Mouse (Mus musculus) forebrain, embryonic 11.5 days (tissue): ENCODE measurements at regions not wholly inside any gene's neighbourhood (a gene's known extent, or its start where the extent isn't known, plus 50 kb on each side); places are given as distances from the start of the nearest gene placed in this dataset.

ENCODE experiments used
- ATAC-seq: fragments of 200-750 bp; cut with Nextera tagmentation; replicated peaks from 2 replicates; pipeline ENCODE4 v1.8.0; 2017; ENCODE audit warnings: moderate TSS enrichment; ENCODE audit not compliant: low FRiP score
- DNase-seq: peaks from one replicate; pipeline ENCODE4 v3.0.0-alpha.2; 2017; ENCODE audit warnings: low spot score
- H3K27ac ChIP-seq: fragments of 300-500 bp; sonication (generic); 2 replicates; pipeline ENCODE4 v1.5.1; 2014; ENCODE audit warnings: low read depth, low read length
- H3K27me3 ChIP-seq: fragments of 300-500 bp; sonication (generic); 2 replicates; pipeline ENCODE4 v1.6.1; 2014; ENCODE audit warnings: mild to moderate bottlenecking, low read length, mixed read lengths; ENCODE audit not compliant: control insufficient read depth, insufficient read depth
- H3K36me3 ChIP-seq: fragments of 300-500 bp; sonication (generic); 2 replicates; pipeline ENCODE4 v1.6.1; 2014; ENCODE audit warnings: mild to moderate bottlenecking, low read length, moderate library complexity, mixed read lengths; ENCODE audit not compliant: control insufficient read depth, insufficient read depth
- H3K4me1 ChIP-seq: fragments of 300-500 bp; sonication (generic); replicated peaks from 2 replicates; pipeline ENCODE4 v1.6.1; 2014; ENCODE audit warnings: low read length, mixed read lengths; ENCODE audit not compliant: control insufficient read depth, insufficient read depth
- H3K4me2 ChIP-seq: fragments of 300-500 bp; sonication (generic); 2 replicates; pipeline ENCODE4 v1.6.1; 2014; ENCODE audit warnings: low read depth, mild to moderate bottlenecking, low read length, moderate library complexity, mixed read lengths; ENCODE audit not compliant: severe bottlenecking
- H3K4me3 ChIP-seq: fragments of 300-500 bp; sonication (generic); 2 replicates; pipeline ENCODE4 v1.5.1; 2014; ENCODE audit warnings: low read depth, low read length
- H3K9ac ChIP-seq: fragments of 300-500 bp; sonication (generic); 2 replicates; pipeline ENCODE4 v1.6.1; 2014; ENCODE audit warnings: low read length
- H3K9me3 ChIP-seq: fragments of 300-500 bp; sonication (generic); 2 replicates; pipeline ENCODE4 v1.6.1; 2016; ENCODE audit warnings: low read length, mixed read lengths; ENCODE audit not compliant: control insufficient read depth
- WGBS: fragments of 180-500 bp; shearing (Covaris S2); extraction: QIAGEN DNeasy Blood & Tissue Kit; methylation state at CpG from one replicate; pipeline ENCODE4 v1.1.7; 2014; 5-methylcytosine and 5-hydroxymethylcytosine counted together

GRCm38 (mm10) chr10:106058050-106058449 lies 216.9 kb upstream of the Mettl25 start:
- Histone ChIP-seq H3K27me3 (no peaks in the 10 kb centered on the region), H3K9me3 (no peaks in the 10 kb centered on the region), H3K27ac (no peak overlapping the region), H3K4me3 (no peak overlapping the region), H3K9ac (no peak overlapping the region), H3K36me3 (no peaks in the 10 kb centered on the region), H3K4me1 (no peaks in the 10 kb centered on the region), H3K4me2 (no peak overlapping the region)
- WGBS = 93% methylated on average over 5 of the region's 5 CpGs
- ATAC-seq (no peak), DNase-seq (no peak)

- H3K9ac ChIP-seq = no peak overlapping the region
- no peaks in the 10 kb centered on the region for H3K4me1 ChIP-seq
- no peak overlapping the region for H3K27ac ChIP-seq
- WGBS = 96% methylated on average over 1 of the region's 1 CpGs
- no peaks in the 10 kb centered on the region for H3K9me3 ChIP-seq
- no peak overlapping the region for H3K4me3 ChIP-seq
- no peaks in the 10 kb centered on the region for H3K27me3 ChIP-seq
- no peaks in the 10 kb centered on the region for H3K36me3 ChIP-seq
- DNase-seq = no peak
- no peak overlapping the region for H3K4me2 ChIP-seq
- ATAC-seq = no peak
These were observed 197.3 kb upstream of the Mettl25 start for GRCm38 (mm10) chr10:106038497-106038896.

DNA sequence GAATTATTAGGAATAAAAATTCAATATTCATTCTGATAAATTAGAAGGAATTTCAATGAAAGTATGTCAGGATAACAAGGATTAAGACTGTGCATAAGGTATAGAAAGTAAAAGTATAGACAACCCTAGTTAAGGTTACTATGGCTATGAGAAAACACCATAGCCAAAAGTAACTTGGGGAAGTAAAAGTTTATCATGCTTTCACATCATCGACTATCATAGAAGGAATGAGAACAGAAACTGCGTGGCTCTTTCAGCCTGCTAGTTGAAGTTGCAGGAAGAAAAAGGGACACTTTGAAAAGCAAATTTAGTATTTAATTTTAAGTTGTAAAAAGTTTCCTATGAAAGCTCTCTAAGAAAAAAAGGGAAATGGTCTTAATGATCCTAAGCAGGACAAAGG lies 196.9 kb upstream of the Mettl25 start:
- DNase-seq (no peak), ATAC-seq (no peak)
- 93% methylated on average over 2 of the region's 2 CpGs for WGBS
- no peaks in the 10 kb centered on the region for H3K36me3 ChIP-seq
- no peak overlapping the region for H3K4me2 ChIP-seq
- H3K4me1 ChIP-seq = no peaks in the 10 kb centered on the region
- H3K4me3 ChIP-seq = no peak overlapping the region
- no peaks in the 10 kb centered on the region for H3K9me3 ChIP-seq
- no peak overlapping the region for H3K9ac ChIP-seq
- H3K27me3 ChIP-seq = no peaks in the 10 kb centered on the region
- H3K27ac ChIP-seq = no peak overlapping the region

DNA sequence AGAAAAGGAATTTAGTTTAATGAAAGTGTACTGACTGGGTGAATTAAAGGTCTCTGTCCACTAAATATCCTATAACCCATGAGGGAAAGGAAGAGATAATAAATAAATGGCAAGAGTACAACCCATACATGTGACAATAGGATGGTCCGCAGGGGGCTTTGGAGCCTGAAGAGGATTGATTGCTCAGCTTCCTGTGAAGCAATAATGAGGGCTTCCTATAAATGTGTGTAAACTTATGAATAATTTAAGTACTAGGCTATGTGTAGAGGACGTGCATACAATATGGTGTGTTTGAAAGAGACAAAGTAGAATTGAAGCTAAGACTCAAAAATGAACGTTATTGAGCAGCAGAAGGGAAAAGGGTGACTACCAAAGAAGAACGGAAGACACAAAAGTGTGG lies 192.2 kb upstream of the Mettl25 start:
- DNase-seq = no peak
- 75% methylated on average over 4 of the region's 4 CpGs for WGBS
- Histone ChIP-seq H3K4me2 (no peak overlapping the region), H3K27ac (no peak overlapping the region), H3K9me3 (no peaks in the 10 kb centered on the region), H3K4me3 (no peak overlapping the region), H3K27me3 (no peaks in the 10 kb centered on the region), H3K4me1 (no peaks in the 10 kb centered on the region), H3K9ac (no peak overlapping the region), H3K36me3 (no peaks in the 10 kb centered on the region)
- no peak for ATAC-seq

DNA sequence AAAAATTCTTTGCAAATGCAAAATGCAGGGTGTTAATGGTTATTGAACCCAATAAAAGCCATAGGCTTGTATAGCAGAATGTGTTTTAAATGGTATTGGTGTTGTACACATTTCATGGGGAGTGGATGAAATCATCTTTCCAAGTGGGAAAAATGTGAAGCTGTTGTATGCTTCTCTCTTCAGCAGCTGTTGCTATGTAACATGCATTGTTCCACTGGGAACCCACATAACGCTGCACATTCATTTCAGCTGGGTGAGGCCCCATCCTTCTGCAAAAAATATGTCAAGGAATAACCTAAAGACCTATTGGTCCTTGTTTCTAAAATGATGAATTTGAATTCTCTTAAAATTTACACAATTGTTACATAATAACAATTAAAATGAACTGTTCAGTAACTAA lies 183.5 kb upstream of the Mettl25 start:
- Histone ChIP-seq H3K4me3 (no peak overlapping the region), H3K9ac (no peak overlapping the region), H3K27ac (no peak overlapping the region), H3K4me2 (no peak overlapping the region), H3K4me1 (peaks cover 2% of the 10 kb centered on the region; the same call in 1 of the 2 replicates), H3K36me3 (no peaks in the 10 kb centered on the region), H3K27me3 (no peaks in the 10 kb centered on the region), H3K9me3 (no peaks in the 10 kb centered on the region)
- WGBS = 67% methylated on average over 1 of the region's 1 CpGs
- no peak for DNase-seq
- peak; percentile 37; the same call in 1 of the 2 replicates for ATAC-seq

DNA sequence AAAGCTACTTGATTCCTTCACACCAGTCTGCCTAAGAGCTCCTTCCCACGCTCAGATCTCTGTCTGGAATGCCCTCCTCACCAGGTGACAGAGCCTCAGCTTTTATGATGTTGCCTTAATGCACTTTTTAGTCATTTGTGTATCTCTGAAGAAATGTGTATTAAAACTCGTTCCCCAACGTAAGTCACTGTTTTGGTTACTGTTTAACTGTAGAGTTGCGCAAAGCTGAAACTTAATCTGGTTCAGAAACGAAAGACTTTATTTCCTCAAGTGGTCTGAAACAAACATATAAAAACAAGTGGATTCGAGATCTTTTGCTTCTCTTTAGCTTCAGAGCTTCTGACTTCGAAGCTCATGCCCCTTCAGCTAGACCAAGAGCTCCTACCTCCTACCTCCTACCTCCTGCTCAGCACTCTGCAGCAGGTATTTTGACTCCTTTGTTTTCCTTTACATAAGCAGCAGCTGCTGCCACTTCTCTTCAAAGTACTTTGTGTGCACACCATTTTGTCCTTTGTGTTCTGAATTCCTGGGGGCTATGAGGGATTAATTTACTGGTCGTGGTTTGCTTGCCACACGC lies 182.5 kb upstream of the Mettl25 start:
- Histone ChIP-seq H3K36me3 (no peaks in the 10 kb centered on the region), H3K27me3 (no peaks in the 10 kb centered on the region), H3K4me2 (no peak overlapping the region), H3K27ac (no peak overlapping the region), H3K9ac (no peak overlapping the region), H3K4me1 (peaks cover 2% of the 10 kb centered on the region; the same call in 1 of the 2 replicates), H3K9me3 (no peaks in the 10 kb centered on the region), H3K4me3 (no peak overlapping the region)
- ATAC-seq (peak; percentile 20; the same call in 1 of the 2 replicates), DNase-seq (no peak)
- WGBS = 50% methylated on average over 9 of the region's 9 CpGs

- no peak for ATAC-seq
These were observed 174.8 kb upstream of the Mettl25 start for GRCm38 (mm10) chr10:106015965-106016364.

GRCm38 (mm10) chr10:106015436-106015835 lies 174.3 kb upstream of the Mettl25 start:
- Histone ChIP-seq H3K9ac (no peak overlapping the region), H3K27ac (no peak overlapping the region), H3K4me1 (no peaks in the 10 kb centered on the region), H3K4me2 (no peak overlapping the region), H3K36me3 (no peaks in the 10 kb centered on the region), H3K27me3 (no peaks in the 10 kb centered on the region), H3K9me3 (no peaks in the 10 kb centered on the region), H3K4me3 (no peak overlapping the region)
- no peak for DNase-seq
- 91% methylated on average over 1 of the region's 1 CpGs for WGBS
- ATAC-seq = no peak

More at GRCm38 (mm10) chr10:106015965-106016364, 174.8 kb upstream of the Mettl25 start:
- no peak overlapping the region for H3K27ac ChIP-seq
- H3K36me3 ChIP-seq = no peaks in the 10 kb centered on the region
- no peak for DNase-seq
- H3K27me3 ChIP-seq = no peaks in the 10 kb centered on the region
- WGBS = 81% methylated on average over 1 of the region's 1 CpGs
- H3K9ac ChIP-seq = no peak overlapping the region
- H3K4me2 ChIP-seq = no peak overlapping the region
- no peaks in the 10 kb centered on the region for H3K4me1 ChIP-seq
- no peak overlapping the region for H3K4me3 ChIP-seq
- H3K9me3 ChIP-seq = no peaks in the 10 kb centered on the region

- DNase-seq (no peak), ATAC-seq (no peak)
- WGBS = 59% methylated on average over 2 of the region's 2 CpGs
- Histone ChIP-seq H3K27ac (no peak overlapping the region), H3K4me1 (no peaks in the 10 kb centered on the region), H3K4me3 (no peak overlapping the region), H3K9me3 (no peaks in the 10 kb centered on the region), H3K27me3 (no peaks in the 10 kb centered on the region), H3K36me3 (no peaks in the 10 kb centered on the region), H3K9ac (no peak overlapping the region), H3K4me2 (no peak overlapping the region)
These were observed 169.0 kb upstream of the Mettl25 start for GRCm38 (mm10) chr10:106010131-106010530.
